Mouse (Mus musculus): ENCODE data around the gene Cbx4. TPM values are rescaled to one million over a fixed set of nuclear protein-coding genes. Genes with fewer than 3 reads are reported as not detected.

Gene Cbx4
- polyA plus RNA-seq, 1 experiment from 2014 or later, result 5.1 TPM

GRCm38 (mm10) chr11:119116992-119117391 lies 31.0 kb upstream of the Cbx4 start:
- ATAC-seq (replicated peaks; ENCODE audit: low FRiP score) (no peak), DNase-seq (ENCODE audit: low spot score) (no peak)
- no peak overlapping the region for H3K27ac ChIP-seq (ENCODE audit: low read depth, low read length)
- 53% methylated on average over 4 of the region's 4 CpGs for WGBS
- no peaks in the 10 kb centered on the region for H3K9me3 ChIP-seq (ENCODE audit: control insufficient read depth, low read length)
- H3K9ac ChIP-seq (ENCODE audit: low read depth, low read length), result no peak overlapping the region
- no peaks in the 10 kb centered on the region for H3K4me1 ChIP-seq (replicated peaks; ENCODE audit: control insufficient read depth, insufficient read depth, low read length)
- H3K4me2 ChIP-seq, result no peak overlapping the region
- peaks cover 9% of the 10 kb centered on the region; the same call in 1 of the 2 replicates for H3K27me3 ChIP-seq (replicated peaks; ENCODE audit: control insufficient read depth, insufficient read depth, low read length)
- no peaks in the 10 kb centered on the region for H3K36me3 ChIP-seq (ENCODE audit: control insufficient read depth, insufficient read depth, low read length)
- no peak overlapping the region for H3K4me3 ChIP-seq (ENCODE audit: low read depth, low read length)

GRCm38 (mm10) chr11:119112721-119113120 lies 26.7 kb upstream of the Cbx4 start:
- H3K9me3 ChIP-seq (ENCODE audit: control insufficient read depth, low read length), result no peaks in the 10 kb centered on the region
- ATAC-seq (replicated peaks; ENCODE audit: low FRiP score) (no peak), DNase-seq (ENCODE audit: low spot score) (no peak)
- H3K4me2 ChIP-seq, result no peak overlapping the region
- H3K27me3 ChIP-seq (replicated peaks; ENCODE audit: control insufficient read depth, insufficient read depth, low read length), result peaks cover 13% of the 10 kb centered on the region
- no peak overlapping the region for H3K9ac ChIP-seq (ENCODE audit: low read depth, low read length)
- H3K36me3 ChIP-seq (ENCODE audit: control insufficient read depth, insufficient read depth, low read length), result no peaks in the 10 kb centered on the region
- H3K27ac ChIP-seq (ENCODE audit: low read depth, low read length), result no peak overlapping the region
- H3K4me3 ChIP-seq (ENCODE audit: low read depth, low read length), result no peak overlapping the region
- H3K4me1 ChIP-seq (replicated peaks; ENCODE audit: control insufficient read depth, insufficient read depth, low read length), result no peaks in the 10 kb centered on the region

GRCm38 (mm10) chr11:119111345-119111744 lies 25.3 kb upstream of the Cbx4 start:
- no peak overlapping the region for H3K9ac ChIP-seq (ENCODE audit: low read depth, low read length)
- ATAC-seq (replicated peaks; ENCODE audit: low FRiP score), result no peak
- H3K36me3 ChIP-seq (ENCODE audit: control insufficient read depth, insufficient read depth, low read length), result no peaks in the 10 kb centered on the region
- DNase-seq (ENCODE audit: low spot score), result peak; percentile 46
- H3K4me2 ChIP-seq, result no peak overlapping the region
- H3K9me3 ChIP-seq (ENCODE audit: control insufficient read depth, low read length), result no peaks in the 10 kb centered on the region
- WGBS, result 13% methylated on average over 7 of the region's 7 CpGs
- H3K4me1 ChIP-seq (replicated peaks; ENCODE audit: control insufficient read depth, insufficient read depth, low read length), result no peaks in the 10 kb centered on the region; the same call in 1 of the 2 replicates
- peaks cover 16% of the 10 kb centered on the region for H3K27me3 ChIP-seq (replicated peaks; ENCODE audit: control insufficient read depth, insufficient read depth, low read length)
- H3K4me3 ChIP-seq (ENCODE audit: low read depth, low read length), result no peak overlapping the region
- H3K27ac ChIP-seq (ENCODE audit: low read depth, low read length), result no peak overlapping the region

GRCm38 (mm10) chr11:119109415-119110071 lies 23.5 kb upstream of the Cbx4 start:
- Histone ChIP-seq H3K4me3 (ENCODE audit: low read depth, low read length) (no peak overlapping the region), H3K27me3 (replicated peaks; ENCODE audit: control insufficient read depth, insufficient read depth, low read length) (peaks cover 22% of the 10 kb centered on the region), H3K36me3 (ENCODE audit: control insufficient read depth, insufficient read depth, low read length) (no peaks in the 10 kb centered on the region), H3K9ac (ENCODE audit: low read depth, low read length) (no peak overlapping the region), H3K4me2 (no peak overlapping the region), H3K27ac (ENCODE audit: low read depth, low read length) (no peak overlapping the region), H3K9me3 (ENCODE audit: control insufficient read depth, low read length) (no peaks in the 10 kb centered on the region), H3K4me1 (replicated peaks; ENCODE audit: control insufficient read depth, insufficient read depth, low read length) (peaks cover 6% of the 10 kb centered on the region)
- ATAC-seq (replicated peaks; ENCODE audit: low FRiP score), result no peak
- WGBS, result 70% methylated on average over 9 of the region's 9 CpGs
- DNase-seq (ENCODE audit: low spot score), result no peak

GRCm38 (mm10) chr11:119108573-119109263 lies 22.7 kb upstream of the Cbx4 start:
- Histone ChIP-seq H3K27me3 (replicated peaks; ENCODE audit: control insufficient read depth, insufficient read depth, low read length) (peaks cover 18% of the 10 kb centered on the region), H3K9me3 (ENCODE audit: control insufficient read depth, low read length) (no peaks in the 10 kb centered on the region), H3K4me1 (replicated peaks; ENCODE audit: control insufficient read depth, insufficient read depth, low read length) (peaks cover 6% of the 10 kb centered on the region), H3K36me3 (ENCODE audit: control insufficient read depth, insufficient read depth, low read length) (no peaks in the 10 kb centered on the region), H3K4me2 (no peak overlapping the region), H3K9ac (ENCODE audit: low read depth, low read length) (no peak overlapping the region), H3K27ac (ENCODE audit: low read depth, low read length) (no peak overlapping the region), H3K4me3 (ENCODE audit: low read depth, low read length) (no peak overlapping the region)
- 69% methylated on average over 10 of the region's 10 CpGs for WGBS
- DNase-seq (ENCODE audit: low spot score), result no peak
- ATAC-seq (replicated peaks; ENCODE audit: low FRiP score), result no peak

GRCm38 (mm10) chr11:119106289-119106688 lies 20.3 kb upstream of the Cbx4 start:
- no peak overlapping the region for H3K4me3 ChIP-seq (ENCODE audit: low read depth, low read length)
- peaks cover 6% of the 10 kb centered on the region for H3K4me1 ChIP-seq (replicated peaks; ENCODE audit: control insufficient read depth, insufficient read depth, low read length)
- no peaks in the 10 kb centered on the region for H3K36me3 ChIP-seq (ENCODE audit: control insufficient read depth, insufficient read depth, low read length)
- no peaks in the 10 kb centered on the region for H3K9me3 ChIP-seq (ENCODE audit: control insufficient read depth, low read length)
- H3K9ac ChIP-seq (ENCODE audit: low read depth, low read length), result no peak overlapping the region
- H3K4me2 ChIP-seq, result no peak overlapping the region
- 23% methylated on average over 6 of the region's 6 CpGs for WGBS
- ATAC-seq (replicated peaks; ENCODE audit: low FRiP score) (no peak), DNase-seq (ENCODE audit: low spot score) (no peak)
- H3K27ac ChIP-seq (ENCODE audit: low read depth, low read length), result no peak overlapping the region
- H3K27me3 ChIP-seq (replicated peaks; ENCODE audit: control insufficient read depth, insufficient read depth, low read length), result peaks cover 19% of the 10 kb centered on the region

- Histone ChIP-seq H3K9me3 (ENCODE audit: control insufficient read depth, low read length) (no peaks in the 10 kb centered on the region), H3K36me3 (ENCODE audit: control insufficient read depth, insufficient read depth, low read length) (no peaks in the 10 kb centered on the region), H3K27ac (ENCODE audit: low read depth, low read length) (no peak overlapping the region), H3K9ac (ENCODE audit: low read depth, low read length) (no peak overlapping the region), H3K4me2 (peak overlapping the region; percentile 12; the same call in 1 of the 2 replicates), H3K4me3 (ENCODE audit: low read depth, low read length) (no peak overlapping the region), H3K4me1 (replicated peaks; ENCODE audit: control insufficient read depth, insufficient read depth, low read length) (peaks cover 6% of the 10 kb centered on the region), H3K27me3 (replicated peaks; ENCODE audit: control insufficient read depth, insufficient read depth, low read length) (peaks cover 18% of the 10 kb centered on the region)
- 35% methylated on average over 8 of the region's 8 CpGs for WGBS
- ATAC-seq (replicated peaks; ENCODE audit: low FRiP score) (no peak), DNase-seq (ENCODE audit: low spot score) (no peak)
These were observed 19.7 kb upstream of the Cbx4 start for GRCm38 (mm10) chr11:119105748-119106147.

- Histone ChIP-seq H3K4me1 (replicated peaks; ENCODE audit: control insufficient read depth, insufficient read depth, low read length) (peaks cover 6% of the 10 kb centered on the region), H3K9ac (ENCODE audit: low read depth, low read length) (no peak overlapping the region), H3K36me3 (ENCODE audit: control insufficient read depth, insufficient read depth, low read length) (no peaks in the 10 kb centered on the region), H3K27ac (ENCODE audit: low read depth, low read length) (no peak overlapping the region), H3K27me3 (replicated peaks; ENCODE audit: control insufficient read depth, insufficient read depth, low read length) (peaks cover 17% of the 10 kb centered on the region), H3K4me2 (no peak overlapping the region), H3K9me3 (ENCODE audit: control insufficient read depth, low read length) (no peaks in the 10 kb centered on the region), H3K4me3 (ENCODE audit: low read depth, low read length) (no peak overlapping the region)
- no peak for DNase-seq (ENCODE audit: low spot score)
- no peak for ATAC-seq (replicated peaks; ENCODE audit: low FRiP score)
- 72% methylated on average over 7 of the region's 7 CpGs for WGBS
These were observed 19.1 kb upstream of the Cbx4 start for GRCm38 (mm10) chr11:119105071-119105609.

GRCm38 (mm10) chr11:119103991-119104390 lies 18.0 kb upstream of the Cbx4 start:
- no peak overlapping the region for H3K9ac ChIP-seq (ENCODE audit: low read depth, low read length)
- H3K9me3 ChIP-seq (ENCODE audit: control insufficient read depth, low read length), result no peaks in the 10 kb centered on the region
- DNase-seq (ENCODE audit: low spot score) (no peak), ATAC-seq (replicated peaks; ENCODE audit: low FRiP score) (no peak)
- peaks cover 19% of the 10 kb centered on the region for H3K27me3 ChIP-seq (replicated peaks; ENCODE audit: control insufficient read depth, insufficient read depth, low read length)
- WGBS, result 81% methylated on average over 3 of the region's 3 CpGs
- no peak overlapping the region for H3K27ac ChIP-seq (ENCODE audit: low read depth, low read length)
- no peak overlapping the region for H3K4me2 ChIP-seq
- H3K4me3 ChIP-seq (ENCODE audit: low read depth, low read length), result no peak overlapping the region
- H3K36me3 ChIP-seq (ENCODE audit: control insufficient read depth, insufficient read depth, low read length), result no peaks in the 10 kb centered on the region
- peaks cover 6% of the 10 kb centered on the region for H3K4me1 ChIP-seq (replicated peaks; ENCODE audit: control insufficient read depth, insufficient read depth, low read length)
